Mouse (Mus musculus): ENCODE results near the gene 1110004F10Rik.

Gene 1110004F10Rik

DNA sequence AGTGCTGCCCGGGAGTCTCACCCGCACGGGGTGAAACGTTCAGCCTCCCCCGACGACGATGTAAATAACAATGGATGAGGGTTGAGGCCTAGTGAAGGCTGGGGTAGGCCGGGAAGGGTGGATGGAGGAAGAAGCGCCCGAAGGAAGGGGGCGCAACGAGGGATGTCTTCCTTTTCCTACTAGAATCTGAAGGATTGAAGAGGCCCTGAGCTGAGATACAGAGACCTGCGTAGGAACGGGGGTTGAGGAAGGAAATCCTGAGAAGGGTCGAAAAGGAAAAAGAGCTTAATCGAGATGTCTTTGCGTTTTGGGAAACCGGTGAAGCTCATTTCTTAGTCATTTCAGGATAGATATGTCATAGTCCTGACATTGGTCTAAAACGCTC, 54.3 kb downstream of the 1110004F10Rik start:
- DNase-seq, result no peak

DNA sequence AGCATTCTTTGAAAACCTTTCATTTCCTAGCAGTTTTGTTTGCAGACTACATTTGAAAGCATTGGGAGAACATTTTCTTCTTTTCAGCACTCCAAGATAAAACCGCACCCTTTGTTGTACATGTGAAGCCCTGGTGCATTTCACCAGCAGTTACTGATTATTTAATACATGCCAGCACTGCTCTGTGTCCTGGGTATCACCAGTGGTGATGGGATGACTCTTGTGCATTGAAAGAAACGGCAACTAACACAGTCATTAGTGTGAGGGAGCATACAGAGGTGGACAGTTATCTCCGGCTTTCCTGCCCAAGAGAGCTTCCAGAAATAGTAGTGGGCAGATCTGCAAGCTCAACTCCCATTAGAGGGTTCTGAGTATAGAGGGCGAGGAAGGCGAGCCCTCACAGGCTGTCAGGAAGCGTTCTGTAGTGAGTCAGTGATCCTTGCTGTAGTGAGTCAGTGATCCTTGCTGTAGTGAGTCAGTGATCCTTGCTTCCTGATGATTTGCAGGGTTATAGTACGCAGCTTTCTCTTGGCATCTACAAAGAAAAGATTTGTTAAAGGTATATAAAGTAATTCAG, 60.8 kb downstream of the 1110004F10Rik start:
- DNase-seq, result peak; percentile 21 to 28

- no peak for DNase-seq
Measured at GRCm38 (mm10) chr7:116103091-116103490, 63.9 kb downstream of the 1110004F10Rik start.

- no peak for DNase-seq
Measured at GRCm38 (mm10) chr7:116110661-116111060, 71.5 kb downstream of the 1110004F10Rik start.

- no peak for DNase-seq
Measured at GRCm38 (mm10) chr7:116111546-116111945, 72.3 kb downstream of the 1110004F10Rik start.

DNA sequence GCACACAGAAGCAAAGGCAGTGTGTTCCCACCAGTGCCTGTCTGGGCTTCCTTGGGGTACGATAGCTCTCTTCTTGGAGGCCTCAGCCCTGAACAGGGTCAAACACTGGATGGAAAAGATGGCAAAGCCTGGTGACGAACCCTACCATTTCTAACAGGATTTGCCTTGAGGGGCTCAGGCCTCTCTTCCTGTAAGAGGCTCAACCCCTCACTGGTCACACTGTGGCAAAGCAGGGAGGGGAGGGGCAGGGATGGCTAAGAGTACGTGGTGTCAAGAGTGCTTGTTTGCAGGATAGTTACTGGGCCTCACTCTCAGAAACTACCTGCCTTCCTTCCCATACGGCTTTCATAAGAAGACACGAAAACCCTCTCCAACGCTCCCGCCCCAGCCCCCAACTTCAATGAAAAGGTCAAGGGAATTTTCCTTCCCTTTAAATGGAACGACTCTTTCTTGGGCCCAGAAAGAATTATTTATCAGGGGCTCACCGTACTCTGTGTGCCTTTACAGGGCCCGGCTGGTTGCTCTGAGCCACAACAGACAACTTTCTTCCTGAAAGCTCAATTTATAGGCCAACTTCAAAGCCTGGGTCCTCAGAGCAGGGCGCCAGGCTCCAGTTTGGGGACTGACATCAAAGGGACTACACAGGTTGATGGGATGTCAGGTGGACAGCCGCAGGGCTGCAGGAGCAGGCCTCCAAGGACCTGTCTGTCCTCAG, 76.2 kb downstream of the 1110004F10Rik start:
- no peak for DNase-seq

DNA sequence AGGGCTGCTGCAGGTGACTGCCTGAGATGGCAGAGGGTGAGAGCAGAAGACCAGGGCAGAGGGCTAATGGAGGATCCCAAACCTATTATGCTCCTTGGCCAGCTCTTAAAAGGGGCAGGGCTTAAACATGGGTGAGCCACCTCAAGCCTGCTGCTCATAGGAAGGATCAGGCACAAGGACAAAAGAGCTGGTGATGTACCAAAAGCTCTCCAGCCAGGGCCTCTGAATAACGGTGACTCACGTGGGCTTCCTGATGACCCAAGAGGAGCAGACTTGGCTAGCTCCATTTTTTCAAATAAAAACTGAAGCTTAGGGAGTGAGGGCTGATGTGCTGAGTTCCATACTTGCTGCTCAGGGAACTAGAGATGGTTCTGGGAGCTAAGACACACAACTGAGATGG, 76.8 kb downstream of the 1110004F10Rik start:
- DNase-seq, result no peak

DNA sequence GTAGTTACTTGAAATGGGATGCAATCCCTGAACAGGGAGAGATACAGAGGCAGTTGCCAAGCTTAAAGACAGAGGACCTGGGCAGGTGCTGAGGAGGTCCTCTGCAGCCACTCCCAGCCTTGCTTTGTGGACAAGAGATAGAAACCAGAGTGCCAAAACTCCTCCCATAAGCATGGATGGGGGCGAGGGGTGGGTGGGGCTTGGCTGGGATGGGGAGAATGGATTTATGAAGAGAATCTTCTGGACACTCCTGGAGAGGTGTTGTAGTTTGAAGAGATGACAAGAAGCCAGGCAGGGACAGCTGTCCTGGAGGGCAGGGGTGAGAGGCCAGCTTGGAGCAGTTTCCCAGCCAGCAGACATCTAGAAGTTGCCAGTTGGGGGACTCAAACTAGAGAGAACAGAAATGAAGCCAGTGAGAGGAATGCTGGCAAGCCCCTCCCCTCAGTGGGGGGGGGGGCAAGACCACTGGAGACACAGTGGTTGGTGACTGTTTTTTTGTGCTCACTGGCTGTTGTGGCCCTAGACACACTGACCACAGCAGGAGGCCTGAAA, 80.2 kb downstream of the 1110004F10Rik start:
- DNase-seq, result no peak

DNA sequence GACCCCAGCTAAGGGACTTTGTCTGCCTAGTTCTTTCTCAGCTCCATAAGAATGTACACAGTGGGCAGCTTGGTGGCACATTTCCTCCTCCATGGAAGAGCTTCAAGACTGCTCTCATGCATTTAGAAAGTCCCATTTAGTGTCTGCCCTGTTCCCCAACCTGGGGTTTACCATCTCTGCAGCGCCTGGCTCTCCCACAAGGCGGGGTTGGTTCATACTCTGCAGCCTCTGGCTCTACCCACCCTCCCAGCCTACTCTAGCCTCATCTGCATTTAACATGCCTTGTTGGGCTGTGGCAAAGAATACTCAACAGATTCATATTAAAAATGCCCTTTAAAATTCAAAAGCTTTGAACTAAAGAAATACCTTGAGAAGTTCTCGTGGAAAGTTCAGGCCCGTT, 81.5 kb downstream of the 1110004F10Rik start:
- DNase-seq, result no peak

- DNase-seq, result no peak
Measured at GRCm38 (mm10) chr7:116121202-116121601, 82.0 kb downstream of the 1110004F10Rik start.

- DNase-seq, result no peak
Measured at GRCm38 (mm10) chr7:116122981-116123596, 83.9 kb downstream of the 1110004F10Rik start.

- no peak for DNase-seq
Measured at GRCm38 (mm10) chr7:116123597-116123985, 84.4 kb downstream of the 1110004F10Rik start.

DNA sequence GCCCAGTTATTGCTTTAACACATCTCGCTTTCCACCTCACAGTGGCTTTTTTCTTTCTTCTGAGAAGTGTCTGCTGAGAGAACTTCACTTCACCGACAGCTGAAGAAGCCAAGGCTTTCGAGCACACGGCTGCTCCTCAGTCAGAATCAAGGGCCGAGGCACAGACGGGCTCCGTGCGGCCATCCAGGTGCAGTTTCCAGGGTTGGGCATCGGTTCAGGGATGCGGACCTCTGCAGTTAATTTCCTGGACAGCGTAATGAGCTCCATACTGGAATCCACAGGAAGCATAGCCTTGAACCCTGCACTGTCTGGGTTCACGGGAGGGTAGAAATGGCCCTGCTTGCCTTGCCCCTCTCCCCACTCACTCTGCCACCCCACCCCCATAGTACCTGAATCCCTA, 84.9 kb downstream of the 1110004F10Rik start:
- DNase-seq, result no peak

GRCm38 (mm10) chr7:116125671-116126070, 86.5 kb downstream of the 1110004F10Rik start:
- no peak for DNase-seq

GRCm38 (mm10) chr7:116127052-116127451, 87.9 kb downstream of the 1110004F10Rik start:
- no peak for DNase-seq

DNA sequence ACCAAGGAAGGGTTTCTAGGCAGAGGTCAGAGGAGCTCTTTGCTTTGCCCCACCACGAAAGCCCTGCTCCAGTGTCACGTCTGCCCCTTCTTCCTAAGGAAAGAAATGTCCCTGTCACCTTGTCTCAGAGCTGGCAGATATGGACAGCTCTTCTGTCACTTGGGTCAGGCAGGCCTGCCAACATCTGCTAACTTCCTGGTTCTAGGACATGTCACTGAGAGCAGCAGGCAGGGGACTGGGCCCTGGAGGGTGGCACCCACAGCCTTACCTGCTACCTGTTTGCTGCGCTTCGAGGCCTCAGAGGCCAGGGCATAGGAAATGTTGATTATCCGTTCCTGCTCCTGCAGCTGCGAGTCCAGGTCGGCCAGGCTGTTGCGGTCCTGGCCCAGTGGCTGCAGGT, 89.1 kb downstream of the 1110004F10Rik start:
- no peak for DNase-seq

DNA sequence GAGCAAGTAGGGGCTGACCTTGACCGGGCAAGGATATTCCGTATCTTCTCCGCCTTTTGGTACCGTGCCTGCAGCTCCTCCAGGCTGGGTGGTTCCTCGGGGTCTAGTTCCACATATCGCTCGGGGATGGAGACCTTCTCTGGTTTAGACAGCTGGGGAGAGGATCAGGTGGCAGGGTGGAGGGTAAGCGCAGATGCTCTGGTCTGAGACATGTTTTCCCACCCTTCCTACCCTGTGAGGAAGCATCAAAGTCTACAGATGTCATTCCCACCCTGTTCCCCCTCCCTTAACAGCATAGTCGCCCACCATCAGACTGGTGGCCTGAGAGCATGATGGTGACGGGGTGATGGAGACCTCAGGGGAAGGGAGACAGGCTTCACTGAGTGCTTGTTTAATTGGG, 90.2 kb downstream of the 1110004F10Rik start:
- DNase-seq, result no peak

GRCm38 (mm10) chr7:116131390-116131789, 92.2 kb downstream of the 1110004F10Rik start:
- no peak for DNase-seq

DNA sequence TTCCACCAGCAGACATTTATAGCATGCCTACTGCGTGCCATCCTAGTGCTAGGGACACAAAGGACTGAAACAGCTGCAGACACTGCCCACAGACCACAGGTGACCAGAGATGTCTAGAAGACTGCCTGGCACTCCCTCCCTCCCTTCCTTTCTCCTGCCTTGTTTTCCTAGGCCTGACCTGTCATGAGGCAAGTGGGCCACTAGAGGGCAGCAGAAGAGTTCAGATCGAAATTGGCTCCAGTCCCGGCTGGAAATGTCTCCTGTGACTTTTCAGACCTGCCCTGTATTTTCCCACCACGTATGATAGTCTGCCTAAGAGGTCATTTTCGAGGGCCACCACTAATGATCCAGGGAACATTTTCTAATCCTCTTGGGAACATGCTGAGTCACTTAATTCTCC, 92.9 kb downstream of the 1110004F10Rik start:
- DNase-seq, result peak; percentile 77 to 89

- peak in 1 of 2 experiments; percentile 12 for DNase-seq
Measured at GRCm38 (mm10) chr7:116134413-116135292, 95.5 kb downstream of the 1110004F10Rik start.

DNA sequence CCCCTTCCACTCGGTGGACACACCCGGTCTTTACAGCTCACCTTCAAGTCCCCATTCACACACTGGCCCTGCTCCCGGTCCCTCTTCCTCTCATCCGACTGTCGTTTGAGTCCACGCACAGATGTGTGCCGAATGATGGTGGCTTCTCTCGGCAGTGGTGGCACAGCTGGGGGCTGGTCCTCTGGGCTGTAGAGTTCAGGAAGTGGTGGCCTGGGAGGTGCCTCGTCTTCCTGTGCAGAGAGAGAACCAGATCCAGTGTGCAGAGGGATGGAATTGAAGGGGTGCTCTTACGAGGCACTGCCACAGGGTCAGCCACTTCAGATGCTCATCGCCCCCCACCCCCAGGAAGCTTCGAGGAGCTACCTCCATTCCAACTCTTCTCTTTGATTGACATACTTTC, 98.0 kb downstream of the 1110004F10Rik start:
- no peak for DNase-seq

DNA sequence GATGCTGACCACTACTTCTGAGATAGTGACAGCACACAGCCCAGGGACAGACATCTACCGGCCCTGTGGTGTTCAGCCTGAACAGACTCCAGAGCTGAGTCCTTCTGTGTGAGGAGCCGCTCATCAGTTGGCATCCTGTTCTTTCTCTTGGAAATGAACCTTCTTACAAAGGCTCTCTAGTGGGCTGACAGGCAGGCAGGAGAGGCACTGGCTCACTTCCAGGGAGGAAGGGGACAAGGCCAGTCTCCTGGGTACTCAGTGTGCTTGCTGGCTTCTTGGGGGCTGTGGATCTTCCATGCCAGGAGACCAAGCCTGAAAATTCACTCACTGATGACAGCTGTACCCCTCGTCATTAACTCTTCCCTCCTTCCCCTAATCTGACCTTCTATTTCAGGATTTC, 98.5 kb downstream of the 1110004F10Rik start:
- no peak for DNase-seq

DNA sequence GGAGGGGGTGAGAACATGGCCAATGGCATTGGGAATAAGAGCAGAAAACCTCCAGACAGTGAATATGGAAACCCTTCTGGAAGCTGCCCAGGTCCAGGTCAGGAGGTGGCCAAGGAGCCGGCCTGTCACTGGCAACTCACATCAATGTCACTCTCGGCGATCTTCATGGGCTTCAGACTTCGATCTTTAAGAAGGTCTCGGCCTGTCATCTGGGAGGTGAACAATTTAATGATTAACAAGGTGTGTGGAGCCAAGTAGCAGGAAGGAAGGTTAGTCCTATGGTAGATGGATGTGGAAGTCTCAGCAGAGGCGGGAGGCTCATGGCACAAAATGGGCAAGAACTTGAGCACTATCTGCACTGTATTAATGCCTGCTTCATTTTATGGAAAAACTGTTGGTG, 105.8 kb downstream of the 1110004F10Rik start:
- peak; percentile 54 to 72 for DNase-seq

Data from kidney, postnatal 36 days (tissue).